Mouse (Mus musculus) embryonic facial prominence, embryonic 15.5 days (tissue): ENCODE measurements around the gene Chd8. TPM values are rescaled to one million over a fixed set of nuclear protein-coding genes. Genes with fewer than 3 reads are reported as not detected.

Experiments used
- ATAC-seq: fragments of 200-750 bp; cut with Nextera tagmentation; 2 replicates; pipeline ENCODE4 v1.8.0; 2017; ENCODE audit warnings: low read depth, moderate TSS enrichment; ENCODE audit not compliant: insufficient number of reproducible peaks, low FRiP score, low TSS enrichment
- H3K27ac ChIP-seq: fragments of 300-500 bp; sonication (generic); replicated peaks from 2 replicates; pipeline ENCODE4 v1.5.1; 2015; ENCODE audit warnings: mild to moderate bottlenecking, inconsistent platforms
- H3K27me3 ChIP-seq: fragments of 300-500 bp; sonication (generic); 2 replicates; pipeline ENCODE4 v1.6.1; 2015; ENCODE audit warnings: inconsistent platforms
- H3K36me3 ChIP-seq: fragments of 300-500 bp; sonication (generic); 2 replicates; pipeline ENCODE4 v1.6.1; 2015; ENCODE audit warnings: mild to moderate bottlenecking, inconsistent platforms
- H3K4me1 ChIP-seq: fragments of 300-500 bp; sonication (generic); 2 replicates; pipeline ENCODE4 v1.6.1; 2015; ENCODE audit warnings: inconsistent platforms
- H3K4me2 ChIP-seq: fragments of 300-500 bp; sonication (generic); replicated peaks from 2 replicates; pipeline ENCODE4 v1.6.1; 2015; ENCODE audit warnings: mild to moderate bottlenecking, inconsistent platforms
- H3K4me3 ChIP-seq: fragments of 300-500 bp; sonication (generic); replicated peaks from 2 replicates; pipeline ENCODE4 v1.5.1; 2015; ENCODE audit warnings: mild to moderate bottlenecking, inconsistent platforms
- H3K9ac ChIP-seq: fragments of 300-500 bp; sonication (generic); 2 replicates; pipeline ENCODE4 v1.6.1; 2015; ENCODE audit warnings: inconsistent platforms
- H3K9me3 ChIP-seq: fragments of 300-500 bp; sonication (generic); replicated peaks from 2 replicates; pipeline ENCODE4 v1.6.1; 2016; ENCODE audit warnings: inconsistent platforms
- whole genome bisulfite sequencing: fragments of 180-500 bp; shearing (Covaris S2); methylation state at CpG from one replicate; pipeline ENCODE4 v1.1.7; 2015; 5-methylcytosine and 5-hydroxymethylcytosine counted together
- polyA plus RNA-seq: library from polyadenylated mRNA; unstranded; fragments of >200 nt; fragmentation: Nextera tagmentation; extraction: Ambion mirVana; gene quantifications from 2 replicates; pipeline ENCODE4 v1.2.1, GENCODE M21; 2015

The Chd8 gene
- polyA plus RNA-seq, 1 experiment from 2014 or later: 38.9 TPM

GRCm38 (mm10) chr14:52152179-52152578 lies 105.4 kb downstream of the Chd8 start:
- Histone ChIP-seq H3K36me3 (no peaks in the 10 kb centered on the region), H3K4me3 (no peak overlapping the region), H3K4me2 (no peak overlapping the region), H3K27ac (no peak overlapping the region), H3K9me3 (no peaks in the 10 kb centered on the region), H3K9ac (no peak overlapping the region), H3K27me3 (no peaks in the 10 kb centered on the region), H3K4me1 (no peaks in the 10 kb centered on the region)
- WGBS: 29% methylated on average over 7 of the region's 7 CpGs
- ATAC-seq: no peak

GRCm38 (mm10) chr14:52149888-52150287 lies 107.7 kb downstream of the Chd8 start:
- no peak for ATAC-seq
- H3K9ac ChIP-seq: no peak overlapping the region
- no peak overlapping the region for H3K27ac ChIP-seq
- no peak overlapping the region for H3K4me3 ChIP-seq
- no peaks in the 10 kb centered on the region for H3K4me1 ChIP-seq
- H3K4me2 ChIP-seq: no peak overlapping the region
- H3K36me3 ChIP-seq: no peaks in the 10 kb centered on the region
- H3K27me3 ChIP-seq: no peaks in the 10 kb centered on the region
- WGBS: 45% methylated on average over 4 of the region's 4 CpGs
- no peaks in the 10 kb centered on the region for H3K9me3 ChIP-seq

Other genes with a start within 250 kb of the Chd8 start
- gene Tmem253, start 242.1 kb downstream of the Chd8 start, polyA plus RNA-seq: 0.53 and 0.60 TPM in 2 replicates
- 33.7 and 33.8 TPM in 2 replicates for gene Zfp219, start 237.0 kb downstream of the Chd8 start, polyA plus RNA-seq
- gene Olfr221, start 215.3 kb downstream of the Chd8 start, polyA plus RNA-seq: 0.19 TPM in 1 of 2 replicates, not detected in the other
- 549 and 552 TPM in 2 replicates for gene Hnrnpc, start 153.8 kb downstream of the Chd8 start, polyA plus RNA-seq
- 57.0 and 59.8 TPM in 2 replicates for gene Rpgrip1, start 147.1 kb downstream of the Chd8 start, polyA plus RNA-seq
- 46.1 and 50.6 TPM in 2 replicates for gene Supt16, start 60.4 kb downstream of the Chd8 start, polyA plus RNA-seq
- 42.8 and 43.2 TPM in 2 replicates for gene Tox4, start 21.4 kb upstream of the Chd8 start, polyA plus RNA-seq
- 20.8 and 22.2 TPM in 2 replicates for gene Rab2b, start 21.8 kb upstream of the Chd8 start, polyA plus RNA-seq
- 42.1 and 44.2 TPM in 2 replicates for gene Mettl3, start 47.3 kb upstream of the Chd8 start, polyA plus RNA-seq
- gene Sall2, start 71.0 kb upstream of the Chd8 start, polyA plus RNA-seq: 15.0 and 16.0 TPM in 2 replicates
- gene Olfr1513, start 98.6 kb upstream of the Chd8 start, polyA plus RNA-seq: 0.09 and 0.31 TPM in 2 replicates
- gene Olfr1512, start 121.4 kb upstream of the Chd8 start, polyA plus RNA-seq: 0.17 and 0.25 TPM in 2 replicates
- 0.26 and 0.35 TPM in 2 replicates for gene Olfr1511, start 139.6 kb upstream of the Chd8 start, polyA plus RNA-seq
- gene Olfr1510, start 156.6 kb upstream of the Chd8 start, polyA plus RNA-seq: 0.26 and 0.65 TPM in 2 replicates
- not detected in 2 replicates for gene Olfr1509, start 185.2 kb upstream of the Chd8 start, polyA plus RNA-seq
- gene Olfr1508, start 209.7 kb upstream of the Chd8 start, polyA plus RNA-seq: 0.20 TPM in 1 of 2 replicates, not detected in the other
- not detected in 2 replicates for gene Olfr1507, start 238.0 kb upstream of the Chd8 start, polyA plus RNA-seq